Mouse (Mus musculus) heart, adult 2 months (tissue): ENCODE measurements at regions not wholly inside any gene's neighbourhood (a gene's known extent, or its start where the extent isn't known, plus 50 kb on each side); places are given as distances from the start of the nearest gene placed in this dataset.

Experiments used
- DNase-seq, 2 experiments: peaks; one replicate each; pipeline ENCODE4 v3.0.0; 2021
- H3K27ac ChIP-seq: fragments of 200-600 bp; 2 replicates; pipeline ENCODE4 v1.8.1; 2022
- H3K27me3 ChIP-seq: fragments of 200-500 bp; 2 replicates; pipeline ENCODE4 v1.6.1; 2012; ENCODE audit warnings: mild to moderate bottlenecking, low read length, inconsistent platforms, mixed read lengths; ENCODE audit not compliant: control insufficient read depth, insufficient read depth
- H3K36me3 ChIP-seq: fragments of 200-500 bp; 2 replicates; pipeline ENCODE4 v1.6.1; 2012; ENCODE audit warnings: low read length, inconsistent platforms; ENCODE audit not compliant: control insufficient read depth, insufficient read depth
- H3K4me1 ChIP-seq: fragments of 200-500 bp; 2 replicates; pipeline ENCODE4 v1.6.1; 2011; ENCODE audit warnings: low read length; ENCODE audit not compliant: control insufficient read depth, insufficient read depth
- H3K4me3 ChIP-seq: fragments of 200-600 bp; 2 replicates; pipeline ENCODE4 v1.8.1; 2022
- H3K79me2 ChIP-seq: fragments of 200-500 bp; replicated peaks from 2 replicates; pipeline ENCODE4 v1.6.1; 2012; ENCODE audit warnings: mild to moderate bottlenecking, inconsistent platforms, low read length, moderate library complexity, mixed read lengths; ENCODE audit not compliant: control insufficient read depth, insufficient read depth
- H3K9ac ChIP-seq: fragments of 200-500 bp; 2 replicates; pipeline ENCODE4 v1.6.1; 2012; ENCODE audit warnings: low read depth, mild to moderate bottlenecking, control low read depth, inconsistent platforms, low read length, mixed read lengths
- CTCF ChIP-seq: fragments of 200-600 bp; IDR thresholded peaks from 2 replicates; pipeline ENCODE4 v1.8.1; 2022; ENCODE audit warnings: antibody characterized with exemption, mild to moderate bottlenecking, moderate library complexity
- EP300 ChIP-seq: fragments of 200-500 bp; IDR thresholded peaks from 2 replicates; pipeline ENCODE4 v1.6.1; 2011; ENCODE audit warnings: low read depth, low read length, control low read depth; ENCODE audit not compliant: insufficient read depth
- POLR2A ChIP-seq: fragments of 200-500 bp; IDR thresholded peaks from 2 replicates; pipeline ENCODE4 v1.6.1; 2011; ENCODE audit warnings: mild to moderate bottlenecking, low read depth, low read length, control low read depth; ENCODE audit not compliant: insufficient read depth
- WGBS: fragments of 180-500 bp; shearing (Covaris S2); methylation state at CpG from one replicate; pipeline ENCODE4 v1.1.7; 2018; 5-methylcytosine and 5-hydroxymethylcytosine counted together
- intact Hi-C: fragments of 180-260 bp; cut with DNase I; formaldehyde crosslinking; loops from one replicate; pipeline ENCODE4 v1.15.1; 2025

GRCm38 (mm10) chr1:73113137-73113536 lies 97.4 kb upstream of the Tnp1 start:
- 65% methylated on average over 6 of the region's 6 CpGs for WGBS
- H3K4me1 ChIP-seq = peaks cover 6% of the 10 kb centered on the region
- peak overlapping the region; percentile 73 for H3K27ac ChIP-seq
- H3K27me3 ChIP-seq = no peaks in the 10 kb centered on the region
- H3K9ac ChIP-seq = no peak overlapping the region
- peaks cover 2% of the 10 kb centered on the region; the same call in 1 of the 2 replicates for H3K36me3 ChIP-seq
- no peak overlapping the region for H3K4me3 ChIP-seq
- H3K79me2 ChIP-seq = no peaks in the 10 kb centered on the region
- TF ChIP-seq POLR2A (no peak), EP300 (no peak), CTCF (no peak)
- DNase-seq = peak; percentile 38 to 57
- intact Hi-C loops = no loop called here

GRCm38 (mm10) chr1:73112711-73113110 lies 97.0 kb upstream of the Tnp1 start:
- H3K9ac ChIP-seq = no peak overlapping the region
- H3K79me2 ChIP-seq = no peaks in the 10 kb centered on the region
- H3K4me1 ChIP-seq = peaks cover 6% of the 10 kb centered on the region
- peak overlapping the region; percentile 73 for H3K27ac ChIP-seq
- WGBS = 68% methylated on average over 3 of the region's 3 CpGs
- intact Hi-C loops = no loop called here
- DNase-seq = no peak
- TF ChIP-seq CTCF = no peak
- no peak for TF ChIP-seq EP300
- no peak for TF ChIP-seq POLR2A
- no peak overlapping the region for H3K4me3 ChIP-seq
- H3K27me3 ChIP-seq = no peaks in the 10 kb centered on the region
- peaks cover 2% of the 10 kb centered on the region; the same call in 1 of the 2 replicates for H3K36me3 ChIP-seq

GRCm38 (mm10) chr1:73111911-73112310 lies 96.2 kb upstream of the Tnp1 start:
- H3K27me3 ChIP-seq = no peaks in the 10 kb centered on the region
- H3K4me1 ChIP-seq = peaks cover 6% of the 10 kb centered on the region
- H3K79me2 ChIP-seq = no peaks in the 10 kb centered on the region
- no peak overlapping the region for H3K9ac ChIP-seq
- no peak overlapping the region for H3K27ac ChIP-seq
- no peak overlapping the region for H3K4me3 ChIP-seq
- intact Hi-C loops = no loop called here
- peaks cover 2% of the 10 kb centered on the region; the same call in 1 of the 2 replicates for H3K36me3 ChIP-seq
- DNase-seq = peak in 1 of 2 experiments; percentile 40
- TF ChIP-seq EP300 (no peak), POLR2A (no peak), CTCF (no peak)
- 82% methylated on average over 5 of the region's 5 CpGs for WGBS

- no peak overlapping the region for H3K9ac ChIP-seq
- peak; percentile 59 to 66 for DNase-seq
- no peak overlapping the region for H3K4me3 ChIP-seq
- no peaks in the 10 kb centered on the region for H3K36me3 ChIP-seq
- no peaks in the 10 kb centered on the region for H3K79me2 ChIP-seq
- intact Hi-C loops = loop anchor here (5.0 kb wide), 3 partner anchors 59 to 229 kb away; no protein-coding TSS in a partner anchor
- H3K27ac ChIP-seq = no peak overlapping the region; the same call in 1 of the 2 replicates
- TF ChIP-seq CTCF (no peak), POLR2A (no peak), EP300 (no peak)
- WGBS = 70% methylated on average over 4 of the region's 4 CpGs
- peaks cover 1% of the 10 kb centered on the region; the same call in 1 of the 2 replicates for H3K4me1 ChIP-seq
- no peaks in the 10 kb centered on the region for H3K27me3 ChIP-seq
Measured at GRCm38 (mm10) chr1:73105856-73106463, 90.3 kb upstream of the Tnp1 start.

- Histone ChIP-seq H3K79me2 (no peaks in the 10 kb centered on the region), H3K27ac (no peak overlapping the region), H3K4me1 (no peaks in the 10 kb centered on the region), H3K27me3 (no peaks in the 10 kb centered on the region), H3K36me3 (no peaks in the 10 kb centered on the region), H3K9ac (no peak overlapping the region), H3K4me3 (no peak overlapping the region)
- no peak for DNase-seq
- intact Hi-C loops = no loop called here
- TF ChIP-seq POLR2A (no peak), CTCF (no peak), EP300 (no peak)
- WGBS = 82% methylated on average over 6 of the region's 6 CpGs
Measured at GRCm38 (mm10) chr1:73097645-73098440, 82.1 kb upstream of the Tnp1 start.

- WGBS = 74% methylated on average over 3 of the region's 3 CpGs
- Histone ChIP-seq H3K79me2 (no peaks in the 10 kb centered on the region), H3K27ac (no peak overlapping the region), H3K4me1 (no peaks in the 10 kb centered on the region), H3K4me3 (no peak overlapping the region), H3K27me3 (no peaks in the 10 kb centered on the region), H3K36me3 (no peaks in the 10 kb centered on the region), H3K9ac (no peak overlapping the region)
- TF ChIP-seq POLR2A (no peak), CTCF (no peak), EP300 (no peak)
- intact Hi-C loops = no loop called here
- DNase-seq = no peak
Measured at GRCm38 (mm10) chr1:73089636-73090035, 73.9 kb upstream of the Tnp1 start.
